Mouse (Mus musculus) heart, embryonic 10.5 days (tissue): ENCODE data around the gene Aif1l. TPM values are rescaled to one million over a fixed set of nuclear protein-coding genes. Genes with fewer than 3 reads are reported as not detected.
"Not testable (repeated sequence)": the region's sequence is repeated elsewhere in the genome, so short reads cannot be mapped to it uniquely, and the experiment has no call there.

Experiments
- DNase-seq: peaks from one replicate; pipeline ENCODE4 v3.0.0-alpha.2; 2017; ENCODE audit warnings: low spot score
- H3K27ac ChIP-seq: fragments of 300-500 bp; sonication (generic); 2 replicates; pipeline ENCODE4 v1.5.1; 2016; ENCODE audit warnings: mild to moderate bottlenecking
- H3K27me3 ChIP-seq: fragments of 300-500 bp; sonication (generic); 2 replicates; pipeline ENCODE4 v1.6.1; 2016; ENCODE audit warnings: mild to moderate bottlenecking; ENCODE audit not compliant: poor library complexity, insufficient read depth, severe bottlenecking
- H3K36me3 ChIP-seq: fragments of 300-500 bp; sonication (generic); 2 replicates; pipeline ENCODE4 v1.6.1; 2016; ENCODE audit warnings: mild to moderate bottlenecking, moderate library complexity
- H3K4me1 ChIP-seq: fragments of 300-500 bp; sonication (generic); 2 replicates; pipeline ENCODE4 v1.6.1; 2016; ENCODE audit warnings: mild to moderate bottlenecking
- H3K4me3 ChIP-seq: fragments of 300-500 bp; sonication (generic); 2 replicates; pipeline ENCODE4 v1.5.1; 2016; ENCODE audit warnings: mild to moderate bottlenecking, moderate library complexity
- H3K9me3 ChIP-seq: fragments of 300-500 bp; sonication (generic); 2 replicates; pipeline ENCODE4 v1.6.1; 2016; ENCODE audit warnings: mild to moderate bottlenecking, moderate library complexity
- WGBS: fragments of 180-500 bp; shearing (Covaris S2); methylation state at CpG from one replicate; pipeline ENCODE4 v1.1.7; 2016; 5-methylcytosine and 5-hydroxymethylcytosine counted together
- polyA plus RNA-seq: library from polyadenylated mRNA; unstranded; fragments of >200 nt; fragmentation: Nextera tagmentation; extraction: Ambion mirVana; gene quantifications from 2 replicates; pipeline ENCODE4 v1.2.1, GENCODE M21; 2016

The Aif1l gene
- polyA plus RNA-seq = 92.8 and 96.1 TPM in 2 replicates

- peaks cover 59% of the 10 kb centered on the region for H3K4me1 ChIP-seq
- peaks cover 5% of the 10 kb centered on the region; the same call in 1 of the 2 replicates for H3K27me3 ChIP-seq
- no peaks in the 10 kb centered on the region for H3K9me3 ChIP-seq
- DNase-seq = peak; percentile 92
- WGBS = under 1% methylated on average over 64 of the region's 66 CpGs
- peak within 1 kb of the TSS; percentile 90 for H3K4me3 ChIP-seq
- peaks cover 10% of the 10 kb centered on the region for H3K36me3 ChIP-seq
- H3K27ac ChIP-seq = peak within 1 kb of the TSS; percentile 93
Measured at GRCm38 (mm10) chr2:31950058-31950871, at the start of gene Aif1l. Gene Aif1l, plus strand, starts transcription at chr2:31950139.

DNA sequence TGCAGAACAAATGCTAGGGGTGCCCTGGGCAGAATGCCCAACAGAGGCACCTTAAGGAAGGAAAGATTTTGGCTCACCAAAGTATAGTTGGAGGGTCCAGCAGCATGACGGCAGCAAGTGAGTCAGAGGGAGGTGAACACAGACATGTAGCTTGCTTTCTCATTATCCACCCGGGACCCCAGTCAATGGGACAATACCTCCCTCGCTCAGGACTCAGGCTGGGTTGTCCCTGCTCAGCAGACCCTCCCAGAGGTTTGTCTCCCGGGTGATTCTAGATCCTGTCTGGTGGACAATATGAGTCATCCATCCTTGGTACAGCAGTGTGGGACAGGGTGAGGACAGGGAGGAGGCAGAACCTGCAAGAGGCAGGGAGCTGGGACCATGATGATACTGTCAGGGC, 49.0 kb upstream of the Aif1l start:
- peaks cover 40% of the 10 kb centered on the region for H3K4me1 ChIP-seq
- no peak overlapping the region for H3K27ac ChIP-seq
- 67% methylated on average over 4 of the region's 4 CpGs for WGBS
- H3K9me3 ChIP-seq = no peaks in the 10 kb centered on the region
- H3K27me3 ChIP-seq = peaks cover 26% of the 10 kb centered on the region
- no peak overlapping the region for H3K4me3 ChIP-seq
- H3K36me3 ChIP-seq = no peaks in the 10 kb centered on the region
- no peak for DNase-seq

GRCm38 (mm10) chr2:31901659-31902362, 48.1 kb upstream of the Aif1l start:
- H3K4me3 ChIP-seq = no peak overlapping the region
- WGBS = 51% methylated on average over 4 of the region's 4 CpGs
- no peak for DNase-seq
- H3K9me3 ChIP-seq = no peaks in the 10 kb centered on the region
- H3K36me3 ChIP-seq = no peaks in the 10 kb centered on the region
- H3K27me3 ChIP-seq = peaks cover 29% of the 10 kb centered on the region
- peaks cover 44% of the 10 kb centered on the region for H3K4me1 ChIP-seq
- peak overlapping the region; percentile 16; the same call in 1 of the 2 replicates for H3K27ac ChIP-seq

GRCm38 (mm10) chr2:31904089-31904488, 45.9 kb upstream of the Aif1l start:
- peaks cover 29% of the 10 kb centered on the region for H3K27me3 ChIP-seq
- peak; percentile 90 for DNase-seq
- no peaks in the 10 kb centered on the region for H3K36me3 ChIP-seq
- peaks cover 41% of the 10 kb centered on the region for H3K4me1 ChIP-seq
- 13% methylated on average over 6 of the region's 6 CpGs for WGBS
- H3K4me3 ChIP-seq = no peak overlapping the region
- no peaks in the 10 kb centered on the region for H3K9me3 ChIP-seq
- H3K27ac ChIP-seq = peak overlapping the region; percentile 69

DNA sequence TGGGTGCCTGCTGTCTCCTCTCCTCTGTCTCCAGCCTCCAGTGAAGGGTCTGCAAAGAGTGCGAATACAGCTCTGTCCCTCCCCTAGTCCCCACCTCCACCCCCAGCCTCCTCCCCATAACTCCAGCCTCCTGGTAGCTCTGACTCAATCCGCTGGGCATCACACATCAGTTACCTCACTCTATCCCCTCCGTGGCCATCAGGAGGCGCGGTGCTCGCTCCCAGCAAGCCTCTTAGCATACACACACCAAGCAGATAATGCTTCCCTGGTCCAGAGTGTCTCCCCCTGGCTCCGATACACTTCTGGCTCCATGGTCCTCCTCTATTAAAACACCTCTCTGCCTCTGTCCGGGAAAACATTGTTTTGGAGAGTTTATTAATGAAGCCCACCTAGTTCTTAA, 45.3 kb upstream of the Aif1l start:
- H3K4me3 ChIP-seq = no peak overlapping the region
- 8% methylated on average over 8 of the region's 8 CpGs for WGBS
- H3K27ac ChIP-seq = peak overlapping the region; percentile 69; the same call in 1 of the 2 replicates
- peaks cover 29% of the 10 kb centered on the region for H3K27me3 ChIP-seq
- H3K4me1 ChIP-seq = peaks cover 41% of the 10 kb centered on the region
- no peaks in the 10 kb centered on the region for H3K9me3 ChIP-seq
- DNase-seq = peak; percentile 85
- no peaks in the 10 kb centered on the region for H3K36me3 ChIP-seq

- no peak overlapping the region for H3K27ac ChIP-seq
- H3K9me3 ChIP-seq = no peaks in the 10 kb centered on the region
- H3K27me3 ChIP-seq = peaks cover 24% of the 10 kb centered on the region
- no peak overlapping the region for H3K4me3 ChIP-seq
- WGBS = 25% methylated on average over 9 of the region's 9 CpGs
- no peaks in the 10 kb centered on the region for H3K36me3 ChIP-seq
- DNase-seq = no peak
- peaks cover 41% of the 10 kb centered on the region for H3K4me1 ChIP-seq
Measured at GRCm38 (mm10) chr2:31905682-31906081, 44.3 kb upstream of the Aif1l start.

- WGBS = 69% methylated on average over 9 of the region's 9 CpGs
- no peak overlapping the region for H3K27ac ChIP-seq
- H3K27me3 ChIP-seq = peaks cover 21% of the 10 kb centered on the region
- H3K4me3 ChIP-seq = no peak overlapping the region
- no peaks in the 10 kb centered on the region for H3K9me3 ChIP-seq
- DNase-seq = no peak
- H3K36me3 ChIP-seq = no peaks in the 10 kb centered on the region
- peaks cover 40% of the 10 kb centered on the region for H3K4me1 ChIP-seq
Measured at GRCm38 (mm10) chr2:31906407-31906806, 43.5 kb upstream of the Aif1l start.

GRCm38 (mm10) chr2:31912575-31912974, 37.4 kb upstream of the Aif1l start:
- no peaks in the 10 kb centered on the region for H3K36me3 ChIP-seq
- H3K4me1 ChIP-seq = no peaks in the 10 kb centered on the region
- no peak for DNase-seq
- 68% methylated on average over 4 of the region's 4 CpGs for WGBS
- no peaks in the 10 kb centered on the region for H3K9me3 ChIP-seq
- peaks cover 14% of the 10 kb centered on the region for H3K27me3 ChIP-seq
- no peak overlapping the region for H3K27ac ChIP-seq
- no peak overlapping the region for H3K4me3 ChIP-seq

- not testable (repeated sequence) for H3K4me3 ChIP-seq, H3K36me3 ChIP-seq, DNase-seq, H3K27ac ChIP-seq, H3K4me1 ChIP-seq, H3K9me3 ChIP-seq
- H3K27me3 ChIP-seq = peaks cover 19% of the 10 kb centered on the region
Measured at GRCm38 (mm10) chr2:31914213-31914612, 35.7 kb upstream of the Aif1l start.

- Histone ChIP-seq H3K27me3 (peaks cover 23% of the 10 kb centered on the region), H3K4me3 (no peak overlapping the region), H3K27ac (no peak overlapping the region), H3K36me3 (no peaks in the 10 kb centered on the region), H3K9me3 (no peaks in the 10 kb centered on the region), H3K4me1 (no peaks in the 10 kb centered on the region)
- no peak for DNase-seq
- WGBS = 23% methylated on average over 4 of the region's 4 CpGs
Measured at GRCm38 (mm10) chr2:31915112-31915511, 34.8 kb upstream of the Aif1l start.

- no peak overlapping the region for H3K4me3 ChIP-seq
- no peak for DNase-seq
- H3K4me1 ChIP-seq = no peaks in the 10 kb centered on the region
- no peaks in the 10 kb centered on the region for H3K9me3 ChIP-seq
- no peaks in the 10 kb centered on the region for H3K36me3 ChIP-seq
- H3K27me3 ChIP-seq = peaks cover 38% of the 10 kb centered on the region
- H3K27ac ChIP-seq = no peak overlapping the region
- 27% methylated on average over 4 of the region's 4 CpGs for WGBS
Measured at GRCm38 (mm10) chr2:31917636-31918035, 32.3 kb upstream of the Aif1l start.

GRCm38 (mm10) chr2:31923645-31924044, 26.3 kb upstream of the Aif1l start:
- Histone ChIP-seq H3K27me3 (peaks cover 52% of the 10 kb centered on the region), H3K4me3 (no peak overlapping the region), H3K27ac (no peak overlapping the region), H3K9me3 (no peaks in the 10 kb centered on the region), H3K36me3 (no peaks in the 10 kb centered on the region), H3K4me1 (no peaks in the 10 kb centered on the region)
- WGBS = 77% methylated on average over 4 of the region's 4 CpGs
- DNase-seq = no peak

DNA sequence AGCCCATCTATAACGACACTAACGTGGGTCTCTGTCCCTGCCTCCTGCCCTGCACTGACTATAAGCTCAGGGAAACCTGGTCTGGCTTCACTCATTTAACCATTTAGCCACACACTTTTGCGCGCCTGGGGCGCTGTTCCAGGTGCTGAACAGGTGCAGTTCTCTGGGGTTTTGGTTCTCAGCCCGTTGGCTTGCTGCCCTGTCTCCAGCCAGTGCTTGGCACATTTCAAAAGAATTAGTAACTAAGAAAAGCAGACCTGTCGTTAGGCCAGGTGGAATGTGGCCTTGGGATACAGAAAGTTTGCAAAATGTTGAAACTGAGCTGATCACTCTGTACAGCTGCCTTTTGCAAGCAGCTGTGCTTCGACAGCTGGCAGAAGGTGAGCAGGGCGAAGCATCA, 25.1 kb upstream of the Aif1l start:
- H3K9me3 ChIP-seq = no peaks in the 10 kb centered on the region
- 29% methylated on average over 9 of the region's 9 CpGs for WGBS
- peaks cover 51% of the 10 kb centered on the region for H3K27me3 ChIP-seq
- no peaks in the 10 kb centered on the region for H3K36me3 ChIP-seq
- no peak overlapping the region for H3K4me3 ChIP-seq
- DNase-seq = no peak
- H3K27ac ChIP-seq = no peak overlapping the region
- no peaks in the 10 kb centered on the region for H3K4me1 ChIP-seq
